Mouse (Mus musculus): ENCODE results near the gene Dclk3. TPM values are rescaled to one million over a fixed set of nuclear protein-coding genes. Genes with fewer than 3 reads are reported as not detected.
A peak's percentile ranks its signal among the peaks of the same experiment; 100 is the strongest.

Gene Dclk3
- total RNA-seq, 2 experiments from 2014 or later, result 0.32 to 0.43 TPM

DNA sequence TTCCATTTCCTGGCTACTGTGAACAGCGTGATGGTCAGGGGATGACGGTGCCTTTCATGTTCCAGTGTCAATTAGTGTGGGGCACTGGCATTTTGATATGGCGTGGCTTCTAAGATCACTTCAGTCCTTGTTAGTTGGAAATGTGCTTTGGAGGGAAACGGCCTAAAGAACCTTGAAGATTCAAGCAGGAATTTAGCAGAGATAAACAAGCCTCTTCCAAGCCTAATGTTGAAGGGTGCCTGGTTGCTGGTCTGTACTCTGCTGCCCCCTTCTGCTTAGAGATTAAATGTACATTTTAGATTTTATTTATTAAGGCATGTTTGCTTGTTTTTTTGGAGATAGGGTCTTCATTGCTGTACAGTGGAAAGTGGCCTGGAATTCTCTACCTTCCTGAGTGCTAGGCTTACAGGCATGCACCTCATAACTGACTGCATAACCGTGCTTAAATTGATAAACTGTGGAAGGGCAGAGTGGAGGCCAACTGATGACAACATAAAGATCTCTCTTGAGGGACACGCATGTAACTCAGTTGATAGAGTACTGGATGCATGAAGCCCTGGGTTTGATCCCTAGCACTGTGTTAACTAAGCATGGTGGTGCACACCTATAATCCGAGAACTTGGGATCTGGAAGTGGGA lies 40.1 kb downstream of the Dclk3 start:
- DNase-seq, result peak in 1 of 2 experiments; percentile 12
- intact Hi-C loops (cut with DNase I), result loop anchor here (1.0 to 5.0 kb wide), 3 partner anchors 52 to 190 kb away; no protein-coding TSS in a partner anchor

DNA sequence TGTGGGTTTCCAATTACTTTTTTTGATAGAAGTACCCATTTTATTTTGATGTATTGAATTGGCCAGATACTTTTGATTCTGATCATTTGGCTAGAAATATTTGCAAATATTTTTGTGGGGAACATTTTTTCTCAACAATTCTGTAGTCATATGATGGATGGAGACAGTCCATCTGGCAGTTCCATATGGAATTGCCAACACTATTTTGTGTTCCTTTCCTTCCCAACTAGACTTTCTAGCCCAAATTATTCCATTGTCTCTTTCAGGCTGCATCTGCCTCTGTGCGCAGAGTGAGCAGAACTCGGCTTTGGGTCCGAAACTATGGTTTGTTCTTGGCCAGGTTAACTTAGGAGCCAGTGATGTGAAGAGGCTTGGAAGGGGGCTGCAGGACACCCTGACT lies 42.1 kb downstream of the Dclk3 start:
- no peak for DNase-seq
- intact Hi-C loops (cut with DNase I), result no loop called here

DNA sequence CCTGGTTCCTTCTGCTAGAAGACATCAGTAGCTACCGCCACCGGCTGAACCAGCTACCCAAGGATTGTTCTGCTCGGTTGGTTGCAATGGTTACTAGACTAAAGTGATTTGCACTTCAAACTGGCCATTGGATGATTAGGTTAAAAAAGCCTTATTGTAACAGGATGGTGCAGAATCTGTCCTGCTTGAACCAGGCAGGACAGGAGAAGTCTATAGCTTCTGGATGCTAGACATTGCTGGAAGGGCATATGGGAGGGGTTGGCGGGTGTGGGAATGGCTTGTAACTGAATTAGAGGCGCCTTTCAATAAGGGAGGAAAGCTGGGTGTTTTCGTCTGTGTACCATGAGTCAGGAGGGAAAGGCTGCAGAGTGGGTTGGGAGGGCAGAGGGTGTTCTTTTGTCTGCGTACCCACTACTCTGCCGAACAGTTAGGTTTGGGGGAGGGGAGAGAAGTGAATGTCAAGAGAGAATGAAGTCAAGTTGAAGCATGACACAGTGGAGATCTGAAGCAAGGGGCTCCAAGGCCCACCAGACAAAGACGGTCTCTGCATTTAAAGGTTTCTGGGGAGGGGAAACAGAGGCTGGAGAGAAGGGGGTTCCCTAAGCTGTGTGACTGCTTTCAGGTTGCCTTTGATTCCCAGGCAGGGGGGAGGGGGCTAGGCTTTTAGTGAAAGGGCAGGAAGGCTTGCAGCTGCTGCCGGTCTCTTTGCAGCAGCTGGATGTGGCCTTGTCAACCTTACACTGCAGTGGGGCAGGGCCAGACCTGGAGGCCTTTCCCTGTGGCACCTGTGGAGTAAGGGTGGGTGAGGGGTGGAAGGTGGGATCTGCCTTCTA lies 48.0 kb downstream of the Dclk3 start:
- DNase-seq, result no peak

DNA sequence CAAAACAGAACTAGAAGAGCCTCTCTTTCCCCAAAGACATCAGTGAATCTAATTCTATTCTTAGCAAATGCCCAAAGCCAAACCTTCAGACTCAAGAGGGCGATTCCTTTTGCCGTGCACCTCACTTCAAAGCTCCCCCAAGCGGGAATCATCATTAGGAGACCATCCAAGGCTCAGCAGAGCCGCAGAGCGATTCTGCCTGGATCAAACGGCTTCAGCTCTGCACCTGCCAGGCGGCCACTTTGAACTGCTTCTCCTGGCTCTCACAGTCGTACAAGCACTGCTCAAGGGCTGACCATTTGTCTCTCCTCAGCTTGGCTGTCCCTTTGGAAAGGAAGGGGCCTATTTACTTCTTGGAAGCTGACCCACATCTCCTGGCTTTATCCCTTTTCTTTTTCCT lies 51.7 kb downstream of the Dclk3 start:
- intact Hi-C loops (cut with DNase I), result loop anchor here (10.0 kb wide), 1 partner anchor 264 kb away; no protein-coding TSS in a partner anchor
- no peak for DNase-seq

More for the DNA sequence above, 48.0 kb downstream of the Dclk3 start:
- intact Hi-C loops (cut with DNase I), result no loop called here

DNA sequence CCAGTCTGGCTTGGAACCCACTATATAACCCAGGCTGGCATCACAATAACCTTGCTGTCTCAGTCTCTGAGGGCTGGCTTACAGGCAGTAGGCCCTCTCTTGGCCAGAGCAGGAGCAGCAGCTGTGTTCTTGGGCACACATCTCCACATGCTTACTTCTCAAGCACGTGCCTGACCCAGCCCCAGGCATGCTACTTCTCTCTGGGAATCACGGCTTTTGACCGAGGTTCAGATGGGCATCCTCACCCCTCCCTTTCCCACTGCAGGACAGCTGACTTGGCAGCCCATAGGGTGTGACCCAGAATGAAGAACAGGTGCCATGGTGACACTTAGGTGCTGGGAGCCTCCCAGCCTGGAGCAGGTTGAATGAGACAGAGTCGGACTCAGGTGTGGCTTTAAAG lies 52.4 kb downstream of the Dclk3 start:
- no peak for DNase-seq
- intact Hi-C loops (cut with DNase I), result loop anchor here (10.0 kb wide), 1 partner anchor 264 kb away; no protein-coding TSS in a partner anchor

DNA sequence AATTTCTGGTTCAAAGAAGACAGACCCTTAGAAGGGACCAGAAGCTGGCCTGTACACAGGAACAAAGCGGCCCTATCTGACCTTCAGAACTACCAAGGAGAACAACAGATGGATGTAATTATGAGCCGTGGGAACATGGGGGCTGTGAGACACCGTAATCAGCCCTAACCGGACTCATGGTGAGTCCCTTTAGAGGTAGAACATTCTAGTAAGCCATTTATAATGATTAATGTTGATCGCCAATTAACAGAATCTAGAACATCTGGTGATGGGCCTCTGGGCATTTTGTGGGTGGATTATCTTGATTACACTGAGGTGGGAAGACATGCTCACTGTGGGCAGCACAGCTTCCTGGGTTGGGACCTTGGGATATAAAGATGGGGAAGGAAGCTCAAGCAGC lies 54.6 kb downstream of the Dclk3 start:
- intact Hi-C loops (cut with DNase I), result loop anchor here (10.0 kb wide), 1 partner anchor 261 kb away; no protein-coding TSS in a partner anchor

DNA sequence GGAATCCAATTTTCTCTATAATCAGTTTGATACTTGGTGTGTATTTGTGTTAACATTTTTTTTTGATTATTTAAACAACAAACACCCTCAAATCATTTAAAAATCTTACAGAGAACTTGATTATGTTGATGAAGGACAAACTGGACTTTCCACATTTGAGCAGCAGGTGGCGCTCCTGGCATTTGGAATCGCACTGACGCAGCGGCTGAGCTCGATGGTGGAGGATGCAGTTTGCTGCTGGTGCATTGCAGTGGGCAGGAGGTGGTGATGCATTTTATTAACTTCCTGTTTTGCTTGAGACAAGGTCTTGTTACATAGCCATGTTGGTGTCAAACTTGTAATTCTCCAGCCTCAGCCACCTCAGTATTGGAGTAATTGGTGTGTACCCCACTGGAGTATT lies 56.7 kb downstream of the Dclk3 start:
- peak; percentile 71 to 83 for DNase-seq

More for the DNA sequence above, 54.6 kb downstream of the Dclk3 start:
- DNase-seq, result no peak

DNA sequence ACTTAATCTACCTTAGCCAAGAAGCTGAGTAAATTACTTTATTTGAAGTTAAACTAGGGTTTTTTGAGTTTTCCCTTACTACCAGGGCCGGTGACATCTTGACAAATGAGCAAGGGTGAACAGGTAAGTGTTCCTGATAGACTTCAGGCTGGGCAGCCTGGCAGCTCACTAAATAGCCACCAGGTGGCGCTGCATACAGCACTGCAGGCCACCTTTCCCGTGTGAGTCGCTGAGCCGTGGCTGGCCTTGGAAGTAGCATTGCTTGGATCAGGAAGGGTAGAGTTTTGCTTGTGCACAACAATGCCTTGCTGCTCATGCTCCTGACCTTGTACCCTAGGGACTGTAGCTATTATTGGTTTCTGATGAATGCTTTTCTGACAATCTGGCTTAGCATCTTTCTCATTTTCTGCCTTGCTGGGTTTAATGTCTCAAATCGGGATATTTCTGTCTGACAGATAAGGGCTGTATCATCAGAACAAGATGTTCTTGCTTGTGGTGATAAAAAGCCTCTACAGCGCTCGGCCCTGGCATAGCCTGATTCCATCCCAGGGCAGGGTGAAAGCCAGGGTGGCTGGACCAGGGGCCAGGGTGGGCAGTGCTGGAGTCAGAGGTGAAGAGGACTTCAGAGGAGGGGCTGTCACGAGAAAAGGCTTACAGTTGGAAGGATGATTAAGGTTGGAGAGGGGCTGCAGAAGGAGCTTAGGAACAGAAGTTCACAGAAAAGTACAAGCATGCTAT lies 58.4 kb downstream of the Dclk3 start:
- peak; percentile 76 to 84 for DNase-seq
- intact Hi-C loops (cut with DNase I), result loop anchor here (1.0 to 10.0 kb wide), 2 partner anchors 258 to 421 kb away; no protein-coding TSS in a partner anchor

More for the DNA sequence above, 56.7 kb downstream of the Dclk3 start:
- intact Hi-C loops (cut with DNase I), result loop anchor here (10.0 kb wide), 1 partner anchor 259 kb away; no protein-coding TSS in a partner anchor

DNA sequence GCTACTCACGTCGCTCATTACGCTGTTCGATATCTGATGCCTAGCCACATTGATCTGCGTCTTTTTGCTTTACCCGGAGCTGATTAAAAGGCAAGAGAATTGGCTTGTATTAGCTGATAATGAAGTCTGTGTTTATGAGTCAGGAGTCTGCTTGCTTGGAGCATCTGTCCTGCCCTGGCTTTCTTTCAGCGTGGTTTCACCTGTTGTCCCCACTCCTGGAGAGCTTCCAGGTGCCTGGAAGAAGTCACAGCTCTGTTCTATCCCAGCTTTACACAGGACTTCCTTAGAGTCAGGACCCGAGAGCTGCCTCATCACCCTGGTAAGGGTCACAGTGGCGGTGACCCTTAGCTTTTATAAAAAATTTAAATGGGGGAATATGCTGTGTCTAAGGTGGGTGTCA lies 61.3 kb downstream of the Dclk3 start:
- no peak for DNase-seq
- intact Hi-C loops (cut with DNase I), result no loop called here

DNA sequence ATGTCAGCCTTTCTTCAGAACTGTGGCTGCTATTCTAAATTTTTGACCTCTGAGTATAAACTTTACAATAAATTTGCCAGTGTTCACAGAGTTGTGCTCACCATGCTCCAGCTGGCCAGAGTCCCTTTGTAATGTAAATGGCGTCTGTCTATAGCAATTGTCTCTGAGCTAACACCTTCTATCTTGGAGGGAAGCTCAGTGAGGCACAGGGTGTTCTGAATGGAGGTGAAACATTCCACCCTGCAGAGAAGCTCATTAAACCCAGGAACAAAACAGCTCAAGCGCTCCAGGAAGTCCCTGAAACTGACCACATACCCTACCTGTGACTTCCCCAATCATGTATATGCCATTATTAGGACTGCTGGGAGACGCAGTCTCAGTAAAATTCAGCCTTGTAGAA lies 67.2 kb downstream of the Dclk3 start:
- intact Hi-C loops (cut with DNase I), result no loop called here
- no peak for DNase-seq

DNA sequence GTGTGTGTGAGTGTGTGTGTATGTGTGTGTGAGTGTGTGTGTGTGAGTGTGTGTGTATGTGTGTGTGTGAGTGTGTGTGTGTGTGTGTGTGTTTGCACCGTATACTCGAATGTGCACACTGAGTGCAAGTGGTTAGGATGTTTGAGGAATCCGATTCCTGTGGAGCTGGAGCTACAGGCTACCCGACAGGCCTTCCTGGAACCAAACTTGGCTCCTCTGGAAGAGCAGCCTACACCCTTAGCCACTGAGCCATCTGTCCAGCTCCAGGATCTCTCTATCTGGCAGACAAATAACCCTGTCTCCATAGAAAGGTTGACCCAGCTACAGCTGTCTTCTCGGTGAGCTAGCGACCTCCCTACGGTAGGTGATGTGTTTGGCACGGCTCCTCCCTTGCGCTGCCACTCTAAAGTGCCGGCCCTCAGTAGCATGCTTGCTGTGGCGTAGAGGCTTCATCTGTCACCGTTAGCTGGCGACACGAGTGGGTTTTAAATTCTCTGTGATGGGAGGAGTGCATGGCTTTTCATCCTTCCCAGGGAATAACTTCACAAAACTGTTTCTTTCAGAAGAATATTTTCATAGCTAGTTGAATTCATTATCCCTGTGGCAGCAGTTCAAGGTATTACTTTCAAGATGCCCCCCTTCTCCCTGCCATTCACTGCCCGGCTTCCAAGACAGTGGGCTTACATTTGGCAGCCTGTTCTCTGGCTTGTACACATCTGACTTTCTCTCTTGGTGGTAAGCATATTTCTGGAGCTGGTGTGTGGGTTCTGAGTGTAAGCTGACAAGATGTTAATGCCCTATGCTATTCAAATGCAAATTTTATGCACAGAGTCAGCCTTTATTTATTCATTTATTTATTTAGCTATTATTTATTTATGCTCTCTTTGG lies 75.9 kb downstream of the Dclk3 start:
- DNase-seq, result no peak
- intact Hi-C loops (cut with DNase I), result no loop called here

DNA sequence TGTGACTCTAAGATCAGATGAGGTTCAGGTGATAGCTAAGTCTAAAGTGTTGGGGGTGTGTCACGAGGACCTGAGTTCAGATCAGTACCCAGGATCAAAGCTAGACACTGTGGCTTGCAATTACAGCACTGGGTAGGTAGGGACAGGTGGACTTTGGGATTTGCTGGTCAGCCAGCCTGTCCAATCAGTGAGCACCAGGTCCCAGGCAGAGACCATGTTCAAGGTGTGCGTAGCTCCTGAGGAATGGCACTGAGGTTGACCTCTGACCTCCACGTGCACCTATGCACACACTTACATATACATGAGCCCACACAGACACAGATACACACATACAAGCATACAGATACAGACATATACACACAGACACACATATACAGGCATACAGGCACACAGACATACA lies 76.7 kb downstream of the Dclk3 start:
- intact Hi-C loops (cut with DNase I), result no loop called here
- no peak for DNase-seq

DNA sequence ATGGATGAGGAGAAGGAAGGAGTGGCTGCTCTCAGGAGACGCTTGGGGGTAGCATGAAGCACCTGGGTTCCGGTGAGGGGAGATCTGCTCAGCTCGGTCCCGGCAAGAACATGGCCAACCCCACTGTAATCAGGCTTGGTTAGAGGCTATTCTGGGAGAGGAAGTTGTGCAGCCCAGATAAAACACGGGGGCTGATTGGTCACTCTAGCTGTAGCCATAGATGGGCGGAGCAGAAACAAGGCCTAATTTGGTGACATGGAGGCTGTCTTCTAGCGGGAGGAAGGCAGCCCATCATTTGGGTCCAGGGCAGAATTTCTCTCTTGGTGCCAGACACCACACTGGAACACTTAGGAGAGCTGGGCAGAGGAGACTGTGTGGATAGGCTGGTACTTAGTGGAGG lies 83.3 kb downstream of the Dclk3 start:
- intact Hi-C loops (cut with DNase I), result no loop called here
- DNase-seq, result no peak

DNA sequence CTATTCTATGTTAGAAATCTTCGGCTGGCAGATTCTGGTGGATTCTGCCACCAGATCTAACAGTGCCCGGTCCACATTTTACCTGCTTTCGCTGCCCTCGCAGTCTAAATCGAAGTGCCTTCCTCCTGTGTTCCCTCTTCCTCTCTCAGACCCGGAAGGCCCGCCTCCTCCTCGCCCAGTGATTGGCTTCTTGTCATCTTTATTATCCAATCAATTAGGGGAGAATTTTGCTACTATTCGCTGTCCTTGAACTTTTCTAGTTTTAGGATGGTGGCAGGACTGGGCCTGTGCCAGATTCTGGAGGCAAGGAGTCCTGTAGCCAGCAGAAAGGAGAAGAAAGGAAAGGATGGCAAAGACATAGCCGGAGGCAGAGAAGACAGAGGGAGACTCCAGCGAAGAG lies 84.2 kb downstream of the Dclk3 start:
- intact Hi-C loops (cut with DNase I), result no loop called here
- no peak for DNase-seq

DNA sequence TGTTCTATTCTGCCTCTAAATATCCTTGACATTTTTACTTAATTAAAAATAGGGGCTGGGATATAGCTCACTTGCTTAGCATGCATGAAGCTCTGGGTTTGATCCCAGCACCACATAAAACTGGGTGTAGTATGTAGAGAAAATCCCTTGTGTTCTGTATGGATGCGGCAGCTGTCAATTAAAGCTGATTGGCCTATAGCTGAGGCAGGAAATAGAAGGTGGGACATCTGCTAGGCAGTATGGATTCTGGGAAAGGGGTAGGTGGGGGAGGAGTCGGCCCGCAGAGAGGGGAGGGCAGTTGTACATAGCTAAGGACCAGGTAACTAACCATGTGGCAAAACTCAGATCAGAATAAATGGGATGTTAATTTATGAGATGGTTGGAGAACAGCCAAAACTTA lies 85.0 kb downstream of the Dclk3 start:
- no peak for DNase-seq
- intact Hi-C loops (cut with DNase I), result no loop called here

DNA sequence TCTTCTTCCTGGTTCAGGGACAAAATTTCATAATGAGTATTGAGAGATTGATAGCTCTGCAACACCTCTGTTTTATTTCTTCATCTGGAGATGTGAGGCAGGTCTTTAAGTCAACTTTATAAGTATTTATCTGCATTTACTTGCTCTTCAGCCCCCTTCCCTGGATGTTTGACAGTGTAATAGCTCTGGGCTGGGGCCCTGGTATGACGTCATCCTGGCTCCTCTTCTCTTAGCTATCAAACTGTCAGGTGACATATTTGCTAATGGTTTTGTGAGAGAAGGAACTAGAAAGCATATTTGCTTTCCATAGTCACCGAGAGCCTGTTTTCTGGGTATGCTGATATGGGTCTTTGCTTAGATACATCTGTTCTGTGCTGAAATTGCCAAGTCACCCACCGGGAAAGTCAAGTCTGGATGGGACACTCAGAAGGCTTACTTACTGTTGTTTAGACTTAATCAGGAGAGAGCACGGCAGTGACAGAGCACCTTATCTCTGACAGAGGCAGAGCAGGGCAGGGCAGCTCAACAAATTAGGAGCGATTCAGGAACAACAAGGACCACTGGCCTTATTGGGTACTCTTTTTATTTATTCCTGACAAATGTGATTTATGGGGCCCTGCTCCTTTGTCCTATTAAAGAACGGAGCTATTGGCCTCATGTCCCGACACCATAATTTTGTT lies 96.0 kb downstream of the Dclk3 start:
- intact Hi-C loops (cut with DNase I), result no loop called here
- no peak for DNase-seq

DNA sequence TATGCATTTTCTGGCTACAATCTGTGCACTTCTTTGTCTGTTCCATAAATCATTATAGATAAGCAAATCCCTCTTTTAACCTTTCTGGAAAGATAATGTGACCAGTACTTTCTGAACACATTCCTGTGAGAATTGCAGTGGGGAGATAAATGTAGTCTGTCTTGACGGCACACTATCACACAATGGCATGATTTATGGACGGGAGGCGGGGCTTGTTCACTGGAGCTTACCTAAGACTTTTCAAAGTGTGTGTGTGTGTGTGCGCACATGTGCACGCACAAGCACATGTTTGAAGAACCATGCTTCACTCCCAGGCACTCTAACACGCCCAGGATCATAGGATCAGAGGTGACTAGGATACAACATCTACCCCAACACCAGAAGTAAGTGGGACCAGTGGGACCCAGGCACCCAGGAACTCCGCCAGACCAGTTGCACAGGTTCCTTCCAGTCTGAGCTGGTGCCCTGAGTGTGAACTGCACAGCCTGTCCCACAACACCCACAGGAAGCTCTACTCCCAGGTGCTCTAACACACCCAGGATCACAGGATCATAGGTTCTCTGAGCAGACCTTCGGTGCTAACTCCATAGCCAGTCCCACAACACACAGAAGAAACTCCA lies 96.7 kb downstream of the Dclk3 start:
- DNase-seq, result no peak
- intact Hi-C loops (cut with DNase I), result no loop called here
